Mouse (Mus musculus): ENCODE data around the gene Sdhb. TPM values are rescaled to one million over a fixed set of nuclear protein-coding genes. Genes with fewer than 3 reads are reported as not detected.

Gene Sdhb
- polyA plus RNA-seq, 1 experiment from 2014 or later = 502 TPM

DNA sequence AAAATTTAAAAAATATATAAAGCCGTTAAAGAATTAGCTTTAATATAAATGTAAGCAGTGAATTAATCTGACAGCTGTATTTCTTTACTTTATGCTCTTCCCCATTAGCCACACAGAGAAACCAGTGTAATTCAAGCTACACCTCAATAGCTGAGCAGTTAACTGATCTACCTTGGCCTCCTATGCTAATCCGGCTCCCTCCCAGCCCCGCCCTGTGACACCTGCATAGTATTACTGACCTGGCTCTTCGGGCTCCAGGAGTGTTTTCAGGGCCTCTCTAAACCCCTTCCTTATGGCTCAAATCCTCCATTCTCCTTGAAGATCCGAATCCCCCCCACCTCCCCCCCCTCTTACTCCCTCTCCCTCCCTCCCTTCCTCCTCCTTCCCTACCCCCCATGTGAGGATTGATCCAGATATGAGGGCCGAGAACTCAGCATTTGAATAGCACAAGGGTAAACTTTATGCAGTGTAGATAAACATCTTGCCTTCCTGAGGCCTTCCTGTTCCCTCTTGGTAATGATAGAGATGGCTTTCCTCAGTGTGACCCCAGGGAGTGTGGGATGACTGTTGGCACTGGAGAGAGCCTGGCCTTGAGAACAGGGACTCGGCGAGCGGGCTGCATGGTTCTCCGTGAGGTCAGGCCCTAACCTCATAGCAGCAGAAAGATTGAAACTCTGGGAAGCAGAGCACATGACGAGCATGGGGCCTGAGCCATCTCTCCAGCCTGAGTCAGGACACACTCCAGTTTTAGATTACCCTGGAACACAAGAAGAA lies 6.6 kb downstream of the Sdhb start:
- H3K36me3 ChIP-seq (replicated peaks; ENCODE audit: control insufficient read depth, insufficient read depth) = peaks cover 64% of the 10 kb centered on the region
- ATAC-seq (ENCODE audit: low FRiP score) (no peak), DNase-seq (ENCODE audit: low spot score) (no peak)
- no peak overlapping the region for H3K4me3 ChIP-seq (replicated peaks; ENCODE audit: low read length)
- 89% methylated on average over 11 of the region's 11 CpGs for WGBS
- no peaks in the 10 kb centered on the region for H3K9me3 ChIP-seq (ENCODE audit: control insufficient read depth, low read length)
- no peak overlapping the region for H3K27ac ChIP-seq
- H3K9ac ChIP-seq = no peak overlapping the region
- no peak overlapping the region for H3K4me2 ChIP-seq (replicated peaks)
- peaks cover 5% of the 10 kb centered on the region for H3K4me1 ChIP-seq (replicated peaks; ENCODE audit: control insufficient read depth, insufficient read depth, low read length)
- no peaks in the 10 kb centered on the region for H3K27me3 ChIP-seq (ENCODE audit: control insufficient read depth, insufficient read depth, low read length)

DNA sequence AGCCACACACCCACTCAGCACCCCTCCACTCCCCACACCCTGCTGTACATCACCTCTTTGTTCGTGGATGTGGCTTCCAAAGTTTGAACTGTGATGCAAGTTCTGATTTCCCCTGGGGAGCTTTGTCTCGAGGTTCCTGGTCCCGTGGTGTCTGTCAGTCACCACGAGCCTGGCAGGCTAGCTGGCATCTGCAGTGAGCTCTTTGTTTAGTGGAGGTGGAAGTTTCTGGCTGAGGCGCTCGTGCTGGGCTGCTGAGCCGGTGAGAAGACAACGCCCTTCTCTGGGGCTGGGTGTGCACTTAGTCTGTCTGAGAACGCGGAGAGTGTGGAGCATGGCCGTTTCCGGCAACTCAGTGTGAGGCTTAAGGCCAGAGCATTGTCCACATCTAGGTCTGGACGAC lies 10.7 kb downstream of the Sdhb start:
- DNase-seq (ENCODE audit: low spot score) (no peak), ATAC-seq (ENCODE audit: low FRiP score) (no peak)
- Histone ChIP-seq H3K27ac (no peak overlapping the region), H3K4me1 (replicated peaks; ENCODE audit: control insufficient read depth, insufficient read depth, low read length) (no peaks in the 10 kb centered on the region), H3K4me2 (replicated peaks) (no peak overlapping the region), H3K36me3 (replicated peaks; ENCODE audit: control insufficient read depth, insufficient read depth) (peaks cover 99% of the 10 kb centered on the region), H3K9me3 (ENCODE audit: control insufficient read depth, low read length) (no peaks in the 10 kb centered on the region), H3K27me3 (ENCODE audit: control insufficient read depth, insufficient read depth, low read length) (no peaks in the 10 kb centered on the region), H3K9ac (no peak overlapping the region), H3K4me3 (replicated peaks; ENCODE audit: low read length) (no peak overlapping the region)
- WGBS = 89% methylated on average over 13 of the region's 13 CpGs

DNA sequence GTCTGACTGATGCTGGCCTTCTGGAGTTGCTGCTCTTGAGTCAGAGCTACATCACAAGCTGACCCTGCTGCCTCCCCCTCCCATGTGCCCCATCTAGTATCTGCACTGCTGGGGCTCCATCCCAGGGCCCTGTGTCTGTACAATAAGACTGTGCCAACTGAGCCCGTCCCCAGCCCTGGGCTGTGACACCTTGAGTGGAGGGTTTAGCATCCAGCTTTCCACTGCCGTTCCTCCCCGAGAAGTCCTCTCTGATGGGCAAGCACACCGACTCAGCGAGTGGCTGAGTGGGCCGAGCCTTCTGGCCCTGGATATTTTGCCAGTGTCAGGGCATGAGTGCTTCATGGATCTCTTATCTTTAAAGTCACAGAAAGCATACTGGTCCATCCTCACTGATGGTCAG lies 13.4 kb downstream of the Sdhb start:
- no peaks in the 10 kb centered on the region for H3K4me1 ChIP-seq (replicated peaks; ENCODE audit: control insufficient read depth, insufficient read depth, low read length)
- peaks cover 99% of the 10 kb centered on the region for H3K36me3 ChIP-seq (replicated peaks; ENCODE audit: control insufficient read depth, insufficient read depth)
- no peak overlapping the region for H3K4me2 ChIP-seq (replicated peaks)
- H3K4me3 ChIP-seq (replicated peaks; ENCODE audit: low read length) = no peak overlapping the region
- H3K27ac ChIP-seq = no peak overlapping the region
- ATAC-seq (ENCODE audit: low FRiP score) = no peak
- no peak for DNase-seq (ENCODE audit: low spot score)
- H3K9me3 ChIP-seq (ENCODE audit: control insufficient read depth, low read length) = no peaks in the 10 kb centered on the region
- WGBS = 97% methylated on average over 6 of the region's 6 CpGs
- H3K27me3 ChIP-seq (ENCODE audit: control insufficient read depth, insufficient read depth, low read length) = no peaks in the 10 kb centered on the region
- no peak overlapping the region for H3K9ac ChIP-seq

DNA sequence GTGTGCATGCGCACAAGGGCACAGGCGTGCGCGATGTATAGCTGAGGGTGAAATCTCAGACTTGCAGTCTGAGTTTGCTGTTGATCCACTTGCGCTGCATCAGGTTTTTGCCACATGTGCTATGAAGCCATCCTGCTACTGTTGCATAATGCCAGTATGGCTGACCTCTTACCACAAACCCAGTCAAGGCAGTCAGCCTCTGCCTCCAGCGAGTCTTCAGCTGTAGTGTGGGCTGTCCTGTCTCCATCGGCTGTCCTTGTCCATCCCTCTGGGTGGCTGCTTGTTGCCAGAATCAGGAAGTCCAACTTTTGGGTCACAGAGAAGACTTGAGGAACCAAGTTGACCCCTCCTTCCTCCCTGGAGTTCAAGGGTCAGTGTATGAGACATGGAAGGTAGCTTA lies 14.4 kb downstream of the Sdhb start:
- DNase-seq (ENCODE audit: low spot score) (no peak), ATAC-seq (ENCODE audit: low FRiP score) (no peak)
- Histone ChIP-seq H3K4me3 (replicated peaks; ENCODE audit: low read length) (no peak overlapping the region), H3K27ac (no peak overlapping the region), H3K4me2 (replicated peaks) (no peak overlapping the region), H3K27me3 (ENCODE audit: control insufficient read depth, insufficient read depth, low read length) (no peaks in the 10 kb centered on the region), H3K36me3 (replicated peaks; ENCODE audit: control insufficient read depth, insufficient read depth) (peaks cover 98% of the 10 kb centered on the region), H3K4me1 (replicated peaks; ENCODE audit: control insufficient read depth, insufficient read depth, low read length) (no peaks in the 10 kb centered on the region), H3K9ac (no peak overlapping the region), H3K9me3 (ENCODE audit: control insufficient read depth, low read length) (no peaks in the 10 kb centered on the region)
- whole genome bisulfite sequencing = 97% methylated on average over 7 of the region's 7 CpGs

GRCm38 (mm10) chr4:140977278-140977677 lies 16.3 kb downstream of the Sdhb start:
- WGBS = 91% methylated on average over 10 of the region's 10 CpGs
- no peak overlapping the region for H3K9ac ChIP-seq
- no peaks in the 10 kb centered on the region for H3K9me3 ChIP-seq (ENCODE audit: control insufficient read depth, low read length)
- ATAC-seq (ENCODE audit: low FRiP score) (no peak), DNase-seq (ENCODE audit: low spot score) (no peak)
- H3K4me1 ChIP-seq (replicated peaks; ENCODE audit: control insufficient read depth, insufficient read depth, low read length) = no peaks in the 10 kb centered on the region
- no peak overlapping the region for H3K27ac ChIP-seq
- H3K27me3 ChIP-seq (ENCODE audit: control insufficient read depth, insufficient read depth, low read length) = no peaks in the 10 kb centered on the region
- no peak overlapping the region for H3K4me2 ChIP-seq (replicated peaks)
- H3K4me3 ChIP-seq (replicated peaks; ENCODE audit: low read length) = no peak overlapping the region
- peaks cover 78% of the 10 kb centered on the region for H3K36me3 ChIP-seq (replicated peaks; ENCODE audit: control insufficient read depth, insufficient read depth)

GRCm38 (mm10) chr4:140977886-140978692 lies 17.1 kb downstream of the Sdhb start:
- Histone ChIP-seq H3K9ac (no peak overlapping the region), H3K36me3 (replicated peaks; ENCODE audit: control insufficient read depth, insufficient read depth) (peaks cover 70% of the 10 kb centered on the region), H3K27ac (no peak overlapping the region), H3K4me3 (replicated peaks; ENCODE audit: low read length) (no peak overlapping the region), H3K4me2 (replicated peaks) (no peak overlapping the region), H3K9me3 (ENCODE audit: control insufficient read depth, low read length) (no peaks in the 10 kb centered on the region), H3K4me1 (replicated peaks; ENCODE audit: control insufficient read depth, insufficient read depth, low read length) (no peaks in the 10 kb centered on the region), H3K27me3 (ENCODE audit: control insufficient read depth, insufficient read depth, low read length) (no peaks in the 10 kb centered on the region)
- ATAC-seq (ENCODE audit: low FRiP score) (no peak), DNase-seq (ENCODE audit: low spot score) (no peak)
- 95% methylated on average over 14 of the region's 14 CpGs for WGBS

GRCm38 (mm10) chr4:140981605-140982004 lies 20.6 kb downstream of the Sdhb start:
- H3K36me3 ChIP-seq (replicated peaks; ENCODE audit: control insufficient read depth, insufficient read depth) = peaks cover 35% of the 10 kb centered on the region
- no peak overlapping the region for H3K4me2 ChIP-seq (replicated peaks)
- H3K27ac ChIP-seq = no peak overlapping the region
- no peak overlapping the region for H3K9ac ChIP-seq
- ATAC-seq (ENCODE audit: low FRiP score) (no peak), DNase-seq (ENCODE audit: low spot score) (no peak)
- H3K27me3 ChIP-seq (ENCODE audit: control insufficient read depth, insufficient read depth, low read length) = no peaks in the 10 kb centered on the region
- H3K4me1 ChIP-seq (replicated peaks; ENCODE audit: control insufficient read depth, insufficient read depth, low read length) = 0 out of 2 replicates have a peak, but pooled peaks cover 9% of the 10 kb centered on the region
- H3K9me3 ChIP-seq (ENCODE audit: control insufficient read depth, low read length) = no peaks in the 10 kb centered on the region
- whole genome bisulfite sequencing = 89% methylated on average over 2 of the region's 2 CpGs
- no peak overlapping the region for H3K4me3 ChIP-seq (replicated peaks; ENCODE audit: low read length)

DNA sequence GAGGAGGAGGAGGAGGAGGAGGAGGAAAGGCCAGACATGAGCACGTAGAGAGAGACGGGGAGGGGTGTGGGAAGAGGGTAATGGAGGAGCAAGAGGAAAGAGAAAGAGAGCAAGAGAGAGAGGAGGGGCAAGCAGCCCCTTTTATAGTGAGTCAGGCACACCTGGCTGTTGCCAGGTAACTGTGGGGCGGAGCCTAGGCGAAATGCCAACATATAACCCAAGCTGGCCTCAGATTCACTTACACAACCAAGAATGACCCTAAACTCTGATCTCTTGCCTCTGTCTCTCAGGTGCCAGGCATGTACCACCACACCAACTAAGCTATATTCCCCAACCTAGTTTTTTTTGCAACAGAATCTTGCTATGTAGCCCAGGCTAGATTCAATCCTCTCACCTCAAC lies 21.8 kb downstream of the Sdhb start:
- Histone ChIP-seq H3K36me3 (replicated peaks; ENCODE audit: control insufficient read depth, insufficient read depth) (peaks cover 23% of the 10 kb centered on the region), H3K4me3 (replicated peaks; ENCODE audit: low read length) (no peak overlapping the region), H3K9ac (no peak overlapping the region), H3K4me1 (replicated peaks; ENCODE audit: control insufficient read depth, insufficient read depth, low read length) (peaks cover 14% of the 10 kb centered on the region), H3K27ac (no peak overlapping the region), H3K9me3 (ENCODE audit: control insufficient read depth, low read length) (no peaks in the 10 kb centered on the region), H3K27me3 (ENCODE audit: control insufficient read depth, insufficient read depth, low read length) (no peaks in the 10 kb centered on the region), H3K4me2 (replicated peaks) (no peak overlapping the region)
- no peak for DNase-seq (ENCODE audit: low spot score)
- no peak for ATAC-seq (ENCODE audit: low FRiP score)
- WGBS = 56% methylated on average over 4 of the region's 4 CpGs

- H3K9me3 ChIP-seq (ENCODE audit: control insufficient read depth, low read length) = no peaks in the 10 kb centered on the region
- ATAC-seq (ENCODE audit: low FRiP score) = no peak
- WGBS = 21% methylated on average over 9 of the region's 9 CpGs
- peaks cover 20% of the 10 kb centered on the region for H3K4me1 ChIP-seq (replicated peaks; ENCODE audit: control insufficient read depth, insufficient read depth, low read length)
- no peak overlapping the region for H3K4me2 ChIP-seq (replicated peaks)
- DNase-seq (ENCODE audit: low spot score) = no peak
- H3K27me3 ChIP-seq (ENCODE audit: control insufficient read depth, insufficient read depth, low read length) = no peaks in the 10 kb centered on the region
- no peak overlapping the region for H3K4me3 ChIP-seq (replicated peaks; ENCODE audit: low read length)
- peaks cover 18% of the 10 kb centered on the region for H3K36me3 ChIP-seq (replicated peaks; ENCODE audit: control insufficient read depth, insufficient read depth)
- H3K27ac ChIP-seq = 0 out of 2 replicates have a peak overlapping the region, but pooled peaks have one; percentile 51
- 0 out of 2 replicates have a peak overlapping the region, but pooled peaks have one; percentile 24 for H3K9ac ChIP-seq
These were observed 22.4 kb downstream of the Sdhb start for GRCm38 (mm10) chr4:140983442-140983841.

Data from hindbrain, embryonic 14.5 days (tissue).